Mouse (Mus musculus): ENCODE measurements around the gene Kdelr3.

Gene Kdelr3

GRCm38 (mm10) chr15:79511553-79512320, 4.5 kb upstream of the Kdelr3 start:
- peak; percentile 84 for DNase-seq

DNA sequence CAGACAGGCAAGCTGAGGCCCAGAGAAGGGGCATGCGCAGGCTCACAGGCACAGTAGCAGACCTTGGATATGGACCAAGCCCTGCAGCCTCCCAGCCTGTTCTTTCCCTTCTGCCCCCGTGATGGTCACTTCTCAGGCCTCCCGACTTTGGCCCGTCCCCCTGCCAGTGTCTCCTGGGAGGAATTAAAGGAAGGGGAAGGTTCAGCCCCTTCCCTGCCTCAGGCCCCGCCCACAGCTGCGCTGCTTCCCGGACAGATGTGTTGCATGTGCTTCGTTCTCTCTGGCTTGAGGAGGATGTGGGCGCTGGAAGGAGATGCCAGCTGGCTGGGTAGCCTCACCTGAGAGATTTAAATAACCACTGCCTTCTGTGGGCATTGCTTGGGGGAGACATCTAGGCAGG, 2.3 kb upstream of the Kdelr3 start:
- DNase-seq: no peak

DNA sequence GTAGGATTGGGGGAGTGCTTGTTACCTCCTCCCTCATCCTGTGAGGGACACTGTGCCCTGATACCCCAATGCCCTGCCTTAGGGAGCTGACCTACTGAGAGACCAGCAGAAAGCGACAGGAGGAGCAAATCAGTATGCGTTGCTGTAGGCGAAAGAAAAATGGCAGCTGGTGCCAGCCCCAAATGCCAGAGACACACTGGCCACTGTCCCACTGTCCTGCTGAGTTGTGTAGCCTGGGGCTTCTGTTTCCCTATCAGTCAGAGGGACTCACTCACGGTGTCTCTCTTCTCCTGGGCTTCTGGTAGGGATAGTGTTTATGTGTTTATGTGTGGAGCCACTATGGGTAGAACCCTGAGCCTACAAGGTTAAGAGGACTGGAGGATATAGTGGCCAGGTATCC, 1.5 kb downstream of the Kdelr3 start:
- DNase-seq: no peak

DNA sequence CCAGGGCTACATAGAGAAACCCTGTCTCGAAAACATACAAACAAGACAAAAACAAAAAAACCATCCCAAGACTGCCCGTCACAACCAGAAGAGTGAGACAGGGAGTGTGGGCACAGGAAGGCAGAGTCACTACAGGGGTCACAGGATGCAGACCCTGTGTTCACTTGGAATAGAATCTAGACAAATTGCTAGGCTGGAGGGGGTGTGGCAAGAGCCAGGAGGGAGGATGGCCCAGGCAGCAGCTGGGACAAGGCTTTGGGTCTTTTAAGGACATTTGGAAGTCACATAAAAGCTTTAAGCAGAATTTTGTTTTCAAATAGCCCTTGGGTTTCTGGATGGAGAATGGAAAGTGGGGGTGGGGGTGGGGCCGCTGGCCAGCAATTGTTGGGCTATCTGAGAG, 2.4 kb downstream of the Kdelr3 start:
- no peak for DNase-seq

DNA sequence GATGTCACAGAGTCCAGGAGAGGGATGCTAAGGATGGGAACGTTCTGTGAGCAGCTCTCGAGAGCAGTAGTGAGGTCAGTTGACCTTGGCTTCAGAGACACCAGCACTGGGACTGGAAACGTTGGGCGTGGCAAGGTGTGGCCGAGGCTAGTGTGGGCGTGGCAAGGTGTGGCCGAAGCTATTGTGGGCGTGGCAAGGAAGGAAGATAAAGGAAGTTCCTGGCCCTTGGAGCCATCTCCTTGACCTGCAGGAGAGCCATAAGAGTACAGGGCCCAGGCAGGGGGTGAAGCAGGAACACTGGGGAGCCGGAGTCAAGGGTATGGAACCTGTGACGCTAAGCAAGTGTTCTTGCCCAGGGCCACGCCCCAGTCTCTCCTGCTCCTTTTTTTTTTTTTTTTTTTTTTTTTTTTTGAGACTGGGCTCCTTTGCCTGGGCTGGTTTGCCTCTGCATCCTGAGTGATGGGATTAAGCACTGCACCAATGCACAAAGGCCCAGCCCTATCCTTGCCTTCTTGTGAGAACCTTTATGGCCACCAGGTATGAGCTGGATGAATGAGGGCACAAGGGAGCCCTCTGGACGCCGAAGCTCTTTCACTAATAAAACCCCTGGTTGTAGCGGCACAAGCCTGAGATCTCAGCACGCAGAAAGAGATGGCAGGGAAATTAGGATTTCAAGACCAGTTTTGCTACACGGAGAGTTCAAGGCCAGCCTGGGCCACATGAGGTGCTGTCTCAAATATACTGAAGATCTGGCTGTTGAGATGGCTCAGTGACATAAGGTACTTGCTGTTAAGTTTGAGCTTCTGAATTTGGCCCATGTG, 3.4 kb downstream of the Kdelr3 start:
- DNase-seq: no peak

- DNase-seq: no peak
These were observed 9.4 kb downstream of the Kdelr3 start for GRCm38 (mm10) chr15:79525564-79525963.

DNA sequence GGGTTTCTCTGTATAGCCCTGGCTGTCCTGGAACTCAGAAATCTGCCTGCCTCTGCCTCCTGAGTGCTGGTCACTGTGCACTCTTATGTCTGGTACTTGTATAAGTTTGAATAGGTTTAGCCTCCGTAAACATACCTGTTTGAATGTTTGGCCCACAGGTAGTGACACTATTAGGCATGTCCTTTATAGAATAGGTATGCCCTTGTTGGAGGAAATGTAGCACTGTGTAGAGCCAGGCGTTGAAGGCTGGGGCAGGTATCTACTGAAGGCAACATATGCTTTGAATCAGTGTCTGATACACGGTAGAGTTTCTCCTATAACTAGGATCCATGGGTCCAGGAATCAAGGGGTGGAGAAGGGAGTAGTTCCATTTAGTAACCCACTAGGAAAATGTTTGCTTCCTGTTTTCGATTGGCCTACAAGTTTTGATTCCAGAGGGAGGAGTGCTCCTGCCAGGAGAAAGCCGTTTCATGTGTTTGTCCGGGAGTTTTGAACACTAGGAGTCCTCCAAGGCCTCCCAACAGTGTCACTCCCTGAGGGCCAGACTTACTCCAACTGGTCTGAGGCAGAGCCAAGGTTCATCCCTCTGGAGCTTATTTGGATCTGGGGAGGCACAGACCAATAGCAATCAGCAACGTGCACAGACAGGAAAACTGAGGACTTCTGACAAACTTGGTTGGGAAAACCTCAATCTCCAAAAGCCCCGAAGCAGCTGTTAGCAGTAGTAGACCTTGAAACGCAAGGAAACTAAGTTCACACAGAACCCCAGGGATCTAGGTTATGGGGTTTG, 10.0 kb downstream of the Kdelr3 start:
- DNase-seq: no peak

DNA sequence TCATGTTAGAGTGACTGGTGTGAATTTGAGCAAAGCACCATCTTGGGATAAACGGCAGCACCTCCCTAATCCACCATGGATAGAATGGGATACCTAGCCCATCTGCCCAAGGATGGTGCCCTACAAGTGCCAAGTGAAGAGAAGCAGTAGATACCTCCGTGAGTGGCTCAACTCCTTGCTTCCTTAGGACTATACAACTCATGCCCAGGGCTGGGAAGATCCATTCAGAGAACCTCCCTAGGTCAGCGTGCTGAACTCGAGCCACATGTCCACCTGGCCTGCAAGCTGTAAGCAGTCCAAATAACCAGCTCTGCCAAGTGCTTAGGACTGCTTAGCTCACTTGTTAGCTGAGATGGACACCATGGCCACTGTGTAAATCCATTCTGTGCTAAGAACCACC, 11.0 kb downstream of the Kdelr3 start:
- DNase-seq: no peak

GRCm38 (mm10) chr15:79527991-79528639, 11.9 kb downstream of the Kdelr3 start:
- peak; percentile 31 for DNase-seq

DNA sequence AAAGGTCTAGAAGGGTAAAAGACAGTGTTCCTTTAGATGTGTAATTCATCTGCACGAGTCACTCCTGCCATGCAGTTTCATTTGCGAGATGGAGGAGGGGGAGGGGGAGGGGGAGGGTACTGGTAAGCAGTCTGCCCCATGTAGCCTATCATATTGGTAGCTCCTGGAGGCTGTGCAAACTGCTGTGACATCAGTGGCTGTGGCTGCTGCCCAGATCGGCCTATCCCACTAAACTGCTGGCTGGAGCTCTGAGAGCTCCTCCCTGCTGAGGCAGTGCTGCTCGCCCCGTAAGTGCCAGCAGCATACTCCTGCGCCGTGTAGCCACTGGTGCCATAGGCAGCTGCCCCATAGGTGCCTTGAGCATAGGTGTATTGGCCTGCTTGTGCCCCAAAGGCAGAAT, 13.7 kb downstream of the Kdelr3 start:
- DNase-seq: no peak

DNA sequence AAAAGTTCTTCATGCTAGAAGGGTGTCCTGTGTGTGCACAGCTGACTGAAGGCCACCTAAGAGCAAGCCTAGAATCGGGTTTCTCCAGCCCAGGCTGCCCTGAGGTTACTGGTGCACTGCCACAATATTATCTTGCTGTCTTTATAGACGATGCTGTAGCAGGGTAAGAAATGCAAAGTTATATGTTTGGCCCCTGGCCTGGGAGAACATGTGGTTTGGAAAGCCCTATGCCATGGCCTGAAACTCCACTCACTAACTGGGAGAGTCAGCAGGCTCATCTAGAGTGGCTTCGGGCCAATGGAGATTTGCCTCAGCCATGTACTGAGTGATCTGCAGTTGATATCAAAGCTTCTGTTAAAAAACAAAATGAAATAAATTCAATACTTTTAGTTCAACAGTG, 17.6 kb downstream of the Kdelr3 start:
- DNase-seq: no peak

DNA sequence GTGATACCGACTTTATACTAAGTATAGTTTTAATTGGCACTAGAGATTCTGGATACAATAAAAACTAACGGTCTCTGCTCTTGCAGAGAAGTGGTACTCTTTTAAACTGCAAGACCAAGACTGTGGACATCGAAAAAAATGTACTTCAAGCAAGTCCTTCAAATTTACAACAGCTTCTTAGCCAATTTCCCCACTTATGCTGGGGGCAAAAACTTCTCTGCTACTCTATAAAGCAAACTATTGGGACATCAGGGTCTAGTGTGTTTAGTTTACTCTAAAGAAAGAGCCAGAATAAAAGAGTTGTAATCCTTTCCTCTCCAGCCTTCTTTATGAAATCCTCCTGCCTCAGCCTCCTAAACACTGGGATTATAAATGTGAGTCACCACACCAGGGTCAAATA, 27.8 kb downstream of the Kdelr3 start:
- DNase-seq: peak; percentile 32

DNA sequence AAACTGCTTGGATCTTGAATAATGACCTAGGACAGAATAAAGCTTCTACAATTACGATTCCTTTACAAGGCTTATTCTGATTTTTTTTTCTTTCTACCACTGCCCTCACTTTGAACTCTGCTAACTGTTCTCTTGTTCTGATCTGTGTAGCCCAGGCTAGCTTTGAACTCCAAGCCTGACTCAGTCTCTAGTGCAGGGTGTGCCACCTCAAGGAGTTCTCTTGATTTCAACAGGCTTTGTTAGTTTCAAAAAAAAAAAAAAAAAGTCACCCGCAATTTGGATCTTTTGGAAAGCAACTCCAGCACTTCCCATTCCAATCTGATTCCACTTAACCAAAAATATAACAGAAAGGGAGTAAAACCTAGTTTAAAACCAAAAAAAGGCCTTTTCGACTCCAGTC, 29.3 kb downstream of the Kdelr3 start:
- no peak for DNase-seq

DNA sequence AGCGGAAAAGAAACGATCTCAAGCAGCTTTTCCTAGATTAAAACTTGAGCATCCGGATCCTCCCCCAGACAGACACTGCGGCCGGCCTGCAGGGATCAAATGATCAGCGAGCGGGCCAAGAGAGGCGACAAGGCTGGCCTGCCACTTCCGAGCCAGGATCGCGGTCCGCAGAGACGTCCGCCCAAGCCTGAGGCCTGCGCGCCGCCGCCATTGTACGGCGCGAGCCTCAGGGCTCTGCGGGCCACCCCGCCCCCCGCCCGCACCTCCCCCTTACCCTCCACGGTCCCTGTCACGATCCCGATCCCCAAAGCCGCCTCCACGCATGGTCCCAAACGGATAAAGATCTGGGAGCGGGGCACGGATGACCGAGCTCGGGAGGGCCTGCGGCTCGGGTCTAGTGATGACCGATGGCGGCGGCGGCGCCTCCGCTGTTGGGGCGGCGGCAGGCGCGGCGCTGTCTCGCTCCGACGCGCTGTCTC, 29.7 kb downstream of the Kdelr3 start:
- DNase-seq: peak; percentile 75

GRCm38 (mm10) chr15:79546410-79547288, 30.4 kb downstream of the Kdelr3 start, which contains the start of gene Ddx17:
Ddx17 (minus strand) TSS chr15:79546741.
- DNase-seq: peak; percentile 98

DNA sequence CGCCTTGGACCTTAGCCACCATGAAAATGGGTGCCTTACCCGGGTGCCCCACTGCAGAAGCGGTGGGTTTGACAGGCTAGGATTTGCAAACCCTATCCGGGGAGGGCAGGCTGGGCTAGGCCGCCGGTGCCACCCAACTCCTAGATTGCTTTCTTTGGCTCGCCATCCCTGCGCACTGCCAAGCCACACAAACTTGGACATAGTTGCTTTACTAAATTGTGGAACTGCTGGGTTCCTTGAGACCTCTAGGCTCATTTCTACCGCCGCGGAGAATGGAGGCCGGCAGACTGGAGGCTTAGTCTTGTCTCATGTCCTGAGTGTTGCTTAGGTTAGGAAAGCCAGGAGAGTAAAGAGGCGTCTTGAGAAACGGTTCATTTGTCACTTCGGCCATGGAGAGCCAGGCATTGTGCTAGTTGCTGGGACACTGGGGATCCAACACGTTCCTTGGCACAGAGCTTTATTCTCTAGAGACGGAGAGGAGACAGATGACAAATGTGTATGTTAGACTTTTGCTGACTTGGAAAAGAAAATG, 31.1 kb downstream of the Kdelr3 start:
- DNase-seq: no peak

DNA sequence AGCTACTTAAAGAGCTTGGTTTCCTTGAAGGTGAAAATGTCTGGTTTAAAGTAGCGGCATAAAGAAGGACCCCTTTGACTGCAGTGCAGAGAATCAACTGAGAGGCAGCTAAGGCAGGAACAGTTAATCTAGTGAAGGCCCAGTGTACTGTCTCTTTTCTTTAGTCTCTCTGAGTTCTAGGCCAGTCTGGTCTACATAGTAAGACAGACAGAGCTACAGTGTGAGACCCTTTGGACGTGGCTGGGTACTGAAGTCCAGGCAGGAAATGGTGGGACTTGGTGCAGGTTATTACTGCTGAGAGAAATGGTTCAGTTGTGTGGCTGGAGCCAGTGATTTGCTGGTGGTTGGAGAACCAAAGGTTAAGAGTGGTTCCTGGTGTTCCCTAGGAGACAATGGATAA, 32.0 kb downstream of the Kdelr3 start:
- no peak for DNase-seq

GRCm38 (mm10) chr15:79552566-79552965, 36.4 kb downstream of the Kdelr3 start:
- no peak for DNase-seq

- no peak for DNase-seq
These were observed 43.4 kb downstream of the Kdelr3 start for GRCm38 (mm10) chr15:79559649-79560048.

DNA sequence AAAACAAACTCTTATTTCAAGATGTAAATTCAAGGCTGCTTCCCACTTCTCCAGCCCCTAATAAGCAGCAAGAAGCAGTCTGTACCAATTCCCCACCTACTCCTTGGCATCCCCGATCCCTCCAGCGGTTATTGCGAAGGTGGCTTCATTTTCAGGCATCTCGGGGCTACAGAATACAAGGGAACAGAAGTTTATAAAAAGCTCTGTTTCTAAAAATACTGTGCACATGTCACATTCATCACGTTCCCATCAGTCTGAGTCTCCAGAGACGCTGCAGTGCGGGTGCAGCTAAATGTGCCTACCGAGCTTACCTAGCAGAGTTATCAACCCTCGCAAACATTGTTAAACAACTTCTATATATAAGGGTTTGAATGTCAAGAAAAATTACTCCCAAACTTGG, 46.2 kb downstream of the Kdelr3 start:
- DNase-seq: no peak

DNA sequence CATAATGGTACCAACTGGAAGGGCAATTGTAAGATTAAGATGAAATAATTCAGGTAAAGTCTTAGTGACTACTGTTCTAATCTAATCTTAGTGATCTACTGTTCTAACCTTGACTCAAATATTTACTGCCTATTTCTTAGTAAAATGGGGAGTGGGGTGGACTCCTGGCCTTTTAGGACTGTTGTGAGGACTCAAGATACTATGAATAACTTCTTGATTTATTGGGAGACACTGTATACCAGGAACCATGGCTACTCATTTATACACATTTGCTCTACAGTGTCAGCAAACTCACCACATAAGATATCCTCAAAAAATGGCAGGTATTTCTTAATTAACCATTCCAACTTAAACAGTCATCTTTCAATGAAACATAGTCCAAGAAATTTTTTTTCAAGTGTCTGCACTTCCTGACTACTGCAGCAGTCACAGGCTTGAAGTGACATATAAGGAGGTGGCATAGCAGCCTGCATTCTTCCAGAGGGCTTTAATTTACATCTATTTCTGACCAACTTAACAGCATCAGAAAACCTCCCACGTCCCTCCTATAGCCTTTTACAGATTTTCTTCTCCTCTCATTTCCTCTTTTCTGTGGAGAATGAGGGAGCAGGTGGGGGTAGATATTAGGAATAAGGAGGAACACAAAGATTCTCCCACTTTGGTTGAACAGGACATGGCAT, 59.5 kb downstream of the Kdelr3 start:
- DNase-seq: no peak

All from lung, postnatal 36 days (tissue).